Mouse (Mus musculus): ENCODE measurements around the gene Jmy. TPM values are rescaled to one million over a fixed set of nuclear protein-coding genes. Genes with fewer than 3 reads are reported as not detected.

Gene Jmy
- total RNA-seq, 2 experiments from 2014 or later: 40.9 to 41.5 TPM

- no peak for DNase-seq (ENCODE audit: low spot score in 2 of 2)
Measured at GRCm38 (mm10) chr13:93468355-93468754, 31.3 kb downstream of the Jmy start.

DNA sequence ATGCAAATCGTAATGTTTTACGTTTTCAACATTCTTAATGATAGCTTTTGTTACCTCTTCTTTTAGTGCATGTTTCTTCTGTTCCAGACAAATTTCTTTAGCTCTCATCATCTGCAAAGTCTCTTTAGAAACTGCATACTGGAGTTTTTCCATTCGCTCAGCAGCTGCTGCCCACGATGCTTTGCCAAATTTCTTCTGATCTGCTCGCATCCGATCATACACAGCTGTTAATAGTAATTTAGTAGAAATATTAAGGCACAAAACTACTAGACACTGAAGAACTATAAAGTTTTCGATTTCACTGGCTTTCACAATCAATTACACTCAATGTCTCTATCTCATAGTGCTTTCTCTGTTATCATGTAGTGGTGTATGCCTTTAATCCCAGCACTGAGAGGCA lies 40.0 kb downstream of the Jmy start:
- no peak for DNase-seq (ENCODE audit: low spot score in 2 of 2)

GRCm38 (mm10) chr13:93458616-93459015 lies 41.0 kb downstream of the Jmy start:
- DNase-seq (ENCODE audit: low spot score in 2 of 2): no peak

DNA sequence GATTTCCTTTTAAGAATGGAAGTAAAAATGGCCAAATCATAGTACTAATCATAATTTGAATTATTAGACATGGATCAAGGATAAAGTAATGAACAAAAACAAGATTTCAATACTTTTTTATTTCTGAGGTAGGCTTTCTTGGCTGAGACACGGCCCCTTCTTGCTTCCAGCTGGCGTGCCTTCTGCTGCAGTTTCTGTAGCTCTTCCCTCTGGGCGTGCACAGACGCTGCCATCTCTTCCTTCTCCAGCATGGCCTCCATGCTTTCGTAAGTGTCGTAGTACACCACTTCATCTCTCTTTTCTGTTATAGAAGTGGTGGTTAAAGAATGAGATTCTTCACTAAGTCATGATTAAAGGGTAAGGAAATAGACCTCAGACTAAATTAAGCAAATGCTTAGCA lies 46.3 kb downstream of the Jmy start:
- DNase-seq (ENCODE audit: low spot score in 2 of 2): peak; percentile 15 to 72

GRCm38 (mm10) chr13:93440167-93440566 lies 59.4 kb downstream of the Jmy start:
- no peak for DNase-seq (ENCODE audit: low spot score in 2 of 2)

DNA sequence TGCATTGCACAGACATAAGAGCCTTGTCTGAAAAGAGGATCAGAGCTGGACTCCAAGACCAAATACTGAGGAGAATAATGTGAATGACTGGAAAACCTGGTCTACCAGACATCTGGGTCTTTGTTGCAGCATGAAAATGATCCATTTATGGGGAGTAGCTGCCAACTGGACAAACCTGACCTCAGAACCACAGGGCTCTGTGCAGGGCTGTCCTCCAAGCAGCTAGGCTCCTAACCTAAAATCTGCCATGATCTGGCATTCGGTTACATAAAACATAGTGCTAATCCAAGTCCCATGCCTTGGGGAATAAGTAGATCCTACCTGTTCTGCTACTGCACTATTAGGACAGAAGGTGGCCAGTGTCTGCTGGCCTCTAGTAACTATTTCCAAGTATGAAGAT lies 70.4 kb downstream of the Jmy start:
- DNase-seq (ENCODE audit: low spot score in 2 of 2): no peak

GRCm38 (mm10) chr13:93427920-93428876 lies 71.4 kb downstream of the Jmy start:
- no peak for DNase-seq (ENCODE audit: low spot score in 2 of 2)

DNA sequence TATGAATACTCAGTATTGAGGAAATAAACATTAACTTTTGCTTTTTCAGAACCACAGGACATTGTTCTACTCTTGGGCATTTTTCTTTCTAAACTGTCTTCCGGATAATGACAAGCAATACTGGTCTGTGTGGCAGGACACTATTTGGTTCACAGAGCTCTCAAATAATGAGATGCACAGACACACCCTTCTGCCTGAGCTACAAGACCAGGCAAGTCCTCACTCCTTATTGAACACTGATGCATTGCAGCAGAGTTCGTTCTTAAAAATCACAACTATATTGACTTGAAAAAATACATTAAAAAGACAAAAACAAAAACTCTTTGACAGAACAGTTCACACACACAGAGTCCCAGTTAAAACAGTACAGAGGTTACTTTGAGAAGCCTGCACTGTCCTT lies 76.4 kb downstream of the Jmy start:
- DNase-seq (ENCODE audit: low spot score in 2 of 2): no peak

GRCm38 (mm10) chr13:93419779-93420178 lies 79.8 kb downstream of the Jmy start:
- no peak for DNase-seq (ENCODE audit: low spot score in 2 of 2)

DNA sequence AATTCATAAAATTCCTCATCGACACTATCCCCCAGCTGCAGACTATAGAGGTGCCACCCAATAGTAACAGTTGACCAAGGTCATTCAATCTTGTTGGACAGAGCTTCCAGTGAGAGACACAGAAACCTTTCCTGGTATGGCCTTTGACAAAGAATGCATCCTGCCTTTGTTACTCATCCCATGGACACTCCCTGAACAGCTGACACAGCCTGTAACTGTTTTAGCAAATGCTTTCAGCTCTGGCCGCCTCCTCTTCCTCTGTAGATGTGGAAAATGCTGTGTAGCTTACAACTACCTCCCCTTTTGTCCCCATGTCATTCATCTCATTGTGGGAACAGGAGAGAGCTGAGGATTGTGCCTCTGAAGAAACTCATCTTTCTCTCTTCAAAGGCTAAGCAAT lies 81.3 kb downstream of the Jmy start:
- no peak for DNase-seq (ENCODE audit: low spot score in 2 of 2)

DNA sequence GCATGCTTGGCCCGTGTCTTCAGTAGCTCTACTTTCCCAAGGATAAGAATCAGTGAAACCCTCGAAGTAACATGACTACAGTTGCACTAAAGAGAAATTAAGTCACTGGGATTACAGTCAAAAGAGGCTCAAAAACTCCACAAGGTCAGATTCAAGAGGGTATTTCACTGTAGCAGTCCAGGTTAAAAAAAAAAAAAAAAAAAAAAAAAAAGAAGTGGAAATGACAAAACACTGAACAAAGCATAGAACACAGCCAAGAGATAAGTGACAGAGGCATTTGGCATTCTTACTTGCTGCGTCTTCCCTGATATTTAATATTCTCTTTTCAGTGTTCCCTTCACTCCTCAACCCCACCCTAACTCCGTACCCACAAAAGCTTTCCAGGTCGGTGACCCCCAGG lies 84.6 kb downstream of the Jmy start:
- no peak for DNase-seq (ENCODE audit: low spot score in 2 of 2)

GRCm38 (mm10) chr13:93410343-93410742 lies 89.3 kb downstream of the Jmy start:
- DNase-seq (ENCODE audit: low spot score in 2 of 2): no peak

DNA sequence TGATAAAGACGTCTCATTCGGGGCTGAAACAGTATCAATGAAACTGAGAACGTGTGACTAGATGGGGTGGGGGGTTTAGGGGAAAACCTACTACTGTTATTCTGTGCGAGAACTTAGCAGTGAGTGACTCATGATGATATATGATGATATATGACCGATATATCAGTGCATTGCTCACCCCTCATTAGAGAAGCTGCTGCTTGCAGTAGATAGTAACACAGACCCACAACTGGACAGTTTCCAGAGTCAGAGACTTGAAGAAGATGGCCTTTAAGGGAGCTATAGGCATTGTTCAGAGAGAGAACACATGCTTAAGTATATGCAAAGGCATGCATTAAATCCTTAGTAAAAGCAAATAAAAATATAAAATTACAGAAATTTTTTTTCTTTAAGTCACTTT lies 92.8 kb downstream of the Jmy start:
- DNase-seq (ENCODE audit: low spot score in 2 of 2): no peak

DNA sequence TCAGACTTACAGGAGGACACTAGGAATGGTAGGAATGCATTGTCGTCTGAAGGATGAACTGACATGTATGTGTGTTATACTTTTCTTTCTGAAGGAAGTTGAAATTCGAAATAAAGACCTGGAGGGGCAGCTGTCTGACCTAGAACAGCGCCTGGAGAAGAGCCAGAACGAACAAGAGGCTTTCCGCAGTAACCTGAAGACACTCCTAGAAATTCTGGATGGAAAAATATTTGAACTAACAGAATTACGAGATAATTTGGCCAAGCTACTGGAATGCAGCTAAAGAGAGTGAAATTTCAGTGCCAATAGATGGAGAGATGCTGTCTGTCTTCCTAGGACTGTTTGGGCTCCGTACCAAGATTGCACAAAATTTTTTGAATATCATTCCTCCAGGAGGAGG lies 97.7 kb downstream of the Jmy start:
- no peak for DNase-seq (ENCODE audit: low spot score in 2 of 2)

DNA sequence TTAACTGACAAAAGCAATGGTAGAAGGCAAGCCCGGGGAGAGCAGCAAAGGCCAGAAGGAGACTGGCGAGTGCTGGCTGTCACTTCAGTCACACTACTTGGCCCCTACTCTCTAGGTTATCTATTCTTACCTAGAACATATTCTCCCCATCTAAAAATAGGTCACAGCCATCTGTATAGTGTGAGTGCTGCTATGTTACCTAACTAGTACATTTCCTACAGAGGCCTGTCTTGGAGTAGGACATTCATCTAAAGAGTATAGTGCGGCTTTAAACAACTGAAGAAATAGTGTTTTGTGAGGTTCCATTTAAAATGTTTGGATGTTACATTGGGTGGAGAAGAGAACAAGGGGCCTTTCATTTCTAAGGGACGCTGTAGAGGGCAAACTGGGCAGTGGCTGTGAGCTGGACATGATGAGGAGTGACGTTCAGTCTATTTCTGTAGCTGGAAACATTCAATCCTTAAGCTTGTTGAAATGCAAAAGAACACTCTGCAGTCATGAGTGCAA lies 99.8 kb downstream of the Jmy start:
- DNase-seq (ENCODE audit: low spot score in 2 of 2): peak in 1 of 2 experiments; percentile 35

DNA sequence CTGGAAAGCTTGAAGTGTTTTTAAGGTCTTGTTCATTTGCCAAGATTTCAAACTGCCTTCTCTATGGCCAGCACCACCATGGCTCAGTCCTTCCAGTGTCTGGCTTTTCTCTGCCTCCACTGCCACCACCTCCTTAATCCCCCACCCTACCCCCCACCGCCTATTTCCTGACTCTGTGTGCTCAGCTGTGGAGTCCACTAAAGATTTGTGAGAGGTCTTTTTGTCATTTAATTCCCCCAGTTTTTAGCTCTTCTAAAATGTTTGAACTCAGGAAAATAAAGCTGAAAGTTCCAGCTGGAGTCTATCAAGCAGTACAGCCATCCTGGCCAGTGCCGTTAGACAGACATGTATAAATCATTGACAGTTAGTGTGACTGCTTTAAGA lies 110.4 kb downstream of the Jmy start:
- DNase-seq (ENCODE audit: low spot score in 2 of 2): no peak

GRCm38 (mm10) chr13:93388594-93389241 lies 110.9 kb downstream of the Jmy start:
- no peak for DNase-seq (ENCODE audit: low spot score in 2 of 2)

DNA sequence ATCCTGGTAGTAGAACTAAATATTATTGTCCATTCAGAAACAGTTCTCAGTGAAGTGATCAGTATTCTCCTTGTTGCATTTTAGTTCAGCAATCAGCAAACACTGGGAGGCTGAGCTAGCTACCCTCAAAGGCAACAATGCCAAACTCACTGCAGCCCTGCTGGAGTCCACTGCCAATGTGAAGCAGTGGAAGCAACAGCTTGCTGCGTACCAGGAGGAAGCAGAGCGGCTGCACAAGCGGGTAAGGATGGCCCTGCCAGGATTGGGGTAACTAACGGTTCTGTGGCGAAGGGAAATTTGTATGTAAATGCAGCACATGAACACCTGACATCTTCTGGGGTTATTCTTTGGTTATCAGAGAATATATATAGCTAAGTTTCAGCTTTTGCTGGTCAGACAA lies 112.2 kb downstream of the Jmy start:
- peak in 1 of 2 experiments; percentile 25 for DNase-seq (ENCODE audit: low spot score in 2 of 2)

DNA sequence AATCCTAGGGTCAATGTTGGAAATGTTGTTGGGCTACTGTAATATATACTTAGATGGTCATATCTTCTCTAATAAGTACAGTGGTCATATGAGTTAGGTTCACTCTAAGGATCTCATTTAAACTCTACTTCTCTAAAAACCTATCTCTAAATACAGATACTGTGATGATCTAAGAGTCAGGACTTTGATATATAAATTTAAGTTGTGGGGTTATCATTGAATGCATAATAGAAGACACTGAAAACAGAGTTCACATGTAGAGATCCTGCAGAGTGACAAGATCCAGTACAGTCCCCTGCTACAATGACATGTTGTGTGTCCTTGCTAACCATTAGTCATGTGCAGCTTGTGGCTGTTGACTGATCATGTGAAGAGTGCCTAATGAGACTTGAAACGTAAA lies 114.5 kb downstream of the Jmy start:
- no peak for DNase-seq (ENCODE audit: low spot score in 2 of 2)

GRCm38 (mm10) chr13:93384481-93384880 lies 115.1 kb downstream of the Jmy start:
- no peak for DNase-seq (ENCODE audit: low spot score in 2 of 2)

GRCm38 (mm10) chr13:93383620-93384019 lies 116.0 kb downstream of the Jmy start:
- DNase-seq (ENCODE audit: low spot score in 2 of 2): no peak

DNA sequence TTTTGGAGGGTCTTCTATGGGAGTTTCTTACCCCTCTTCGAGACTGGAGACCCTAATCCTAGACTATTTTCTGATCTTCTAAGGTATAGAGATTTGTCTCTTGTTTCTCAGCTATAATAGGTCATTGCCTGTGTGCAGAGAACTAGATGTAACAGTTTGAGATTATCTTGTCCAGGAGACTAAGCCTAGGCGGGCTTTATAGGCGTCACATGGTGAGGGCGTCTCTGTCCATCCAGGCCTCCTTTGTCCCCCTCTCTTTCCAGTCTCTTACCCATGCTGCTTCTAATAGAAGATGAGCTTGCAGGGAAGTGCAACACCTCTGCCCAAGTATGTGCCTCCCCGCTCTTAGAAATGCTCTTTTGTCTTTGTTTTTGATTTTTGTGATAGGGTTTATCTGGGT lies 116.5 kb downstream of the Jmy start:
- DNase-seq (ENCODE audit: low spot score in 2 of 2): no peak

All from layer of hippocampus, adult 18-20 months (tissue).